Mouse (Mus musculus) heart, adult 2 months (tissue): ENCODE data around the gene Fgd2. TPM values are rescaled to one million over a fixed set of nuclear protein-coding genes. Genes with fewer than 3 reads are reported as not detected.

Experiments
- DNase-seq, 2 experiments: peaks; one replicate each; pipeline ENCODE4 v3.0.0; 2021
- H3K27ac ChIP-seq: fragments of 200-600 bp; 2 replicates; pipeline ENCODE4 v1.8.1; 2022
- H3K27me3 ChIP-seq: fragments of 200-500 bp; 2 replicates; pipeline ENCODE4 v1.6.1; 2012; ENCODE audit warnings: mild to moderate bottlenecking, low read length, inconsistent platforms, mixed read lengths; ENCODE audit not compliant: control insufficient read depth, insufficient read depth
- H3K36me3 ChIP-seq: fragments of 200-500 bp; 2 replicates; pipeline ENCODE4 v1.6.1; 2012; ENCODE audit warnings: low read length, inconsistent platforms; ENCODE audit not compliant: control insufficient read depth, insufficient read depth
- H3K4me1 ChIP-seq: fragments of 200-500 bp; 2 replicates; pipeline ENCODE4 v1.6.1; 2011; ENCODE audit warnings: low read length; ENCODE audit not compliant: control insufficient read depth, insufficient read depth
- H3K4me3 ChIP-seq: fragments of 200-600 bp; 2 replicates; pipeline ENCODE4 v1.8.1; 2022
- H3K79me2 ChIP-seq: fragments of 200-500 bp; replicated peaks from 2 replicates; pipeline ENCODE4 v1.6.1; 2012; ENCODE audit warnings: mild to moderate bottlenecking, inconsistent platforms, low read length, moderate library complexity, mixed read lengths; ENCODE audit not compliant: control insufficient read depth, insufficient read depth
- H3K9ac ChIP-seq: fragments of 200-500 bp; 2 replicates; pipeline ENCODE4 v1.6.1; 2012; ENCODE audit warnings: low read depth, mild to moderate bottlenecking, control low read depth, inconsistent platforms, low read length, mixed read lengths
- CTCF ChIP-seq: fragments of 200-600 bp; IDR thresholded peaks from 2 replicates; pipeline ENCODE4 v1.8.1; 2022; ENCODE audit warnings: antibody characterized with exemption, mild to moderate bottlenecking, moderate library complexity
- EP300 ChIP-seq: fragments of 200-500 bp; IDR thresholded peaks from 2 replicates; pipeline ENCODE4 v1.6.1; 2011; ENCODE audit warnings: low read depth, low read length, control low read depth; ENCODE audit not compliant: insufficient read depth
- POLR2A ChIP-seq: fragments of 200-500 bp; IDR thresholded peaks from 2 replicates; pipeline ENCODE4 v1.6.1; 2011; ENCODE audit warnings: mild to moderate bottlenecking, low read depth, low read length, control low read depth; ENCODE audit not compliant: insufficient read depth
- WGBS: fragments of 180-500 bp; shearing (Covaris S2); methylation state at CpG from one replicate; pipeline ENCODE4 v1.1.7; 2018; 5-methylcytosine and 5-hydroxymethylcytosine counted together
- intact Hi-C: fragments of 180-260 bp; cut with DNase I; formaldehyde crosslinking; loops from one replicate; pipeline ENCODE4 v1.15.1; 2025
- polyA plus RNA-seq: library from polyadenylated mRNA; depleted of rRNA; stranded (reverse); fragments of >200 nt; gene quantifications from 2 replicates; pipeline ENCODE4 v1.2.3, GENCODE M21; 2012
- total RNA-seq, 2 experiments: library from RNA; stranded (reverse); gene quantifications; 2 replicates each; pipeline ENCODE4 v1.2.3; 2021

Gene Fgd2
- total and polyA plus RNA-seq, 3 experiments, result 1.9 to 9.2 (median 2.4) TPM

GRCm38 (mm10) chr17:29330671-29331410, 29.9 kb upstream of the Fgd2 start:
- Histone ChIP-seq H3K36me3 (no peaks in the 10 kb centered on the region), H3K4me3 (no peak overlapping the region), H3K9ac (no peak overlapping the region), H3K79me2 (no peaks in the 10 kb centered on the region), H3K27ac (peak overlapping the region; percentile 67), H3K27me3 (no peaks in the 10 kb centered on the region), H3K4me1 (peaks cover 5% of the 10 kb centered on the region)
- WGBS, result 14% methylated on average over 5 of the region's 5 CpGs
- intact Hi-C loops, result loop anchor here (2.0 kb wide), 1 partner anchor 14 kb away; the partner anchor contains the start of gene Pi16
- TF ChIP-seq EP300 (0 out of 2 replicates have a peak, but pooled peaks have one; percentile 5), POLR2A (no peak), CTCF (0 out of 2 replicates have a peak, but pooled peaks have one; percentile 3)
- peak; percentile 54 to 69 for DNase-seq

GRCm38 (mm10) chr17:29332186-29332685, 28.5 kb upstream of the Fgd2 start:
- TF ChIP-seq EP300, result no peak
- intact Hi-C loops, result no loop called here
- WGBS, result 64% methylated on average over 4 of the region's 4 CpGs
- no peaks in the 10 kb centered on the region for H3K79me2 ChIP-seq
- H3K36me3 ChIP-seq, result no peaks in the 10 kb centered on the region
- H3K4me1 ChIP-seq, result peaks cover 5% of the 10 kb centered on the region
- H3K9ac ChIP-seq, result no peak overlapping the region
- H3K27ac ChIP-seq, result no peak overlapping the region; the same call in 1 of the 2 replicates
- no peaks in the 10 kb centered on the region for H3K27me3 ChIP-seq
- no peak for DNase-seq
- H3K4me3 ChIP-seq, result no peak overlapping the region

DNA sequence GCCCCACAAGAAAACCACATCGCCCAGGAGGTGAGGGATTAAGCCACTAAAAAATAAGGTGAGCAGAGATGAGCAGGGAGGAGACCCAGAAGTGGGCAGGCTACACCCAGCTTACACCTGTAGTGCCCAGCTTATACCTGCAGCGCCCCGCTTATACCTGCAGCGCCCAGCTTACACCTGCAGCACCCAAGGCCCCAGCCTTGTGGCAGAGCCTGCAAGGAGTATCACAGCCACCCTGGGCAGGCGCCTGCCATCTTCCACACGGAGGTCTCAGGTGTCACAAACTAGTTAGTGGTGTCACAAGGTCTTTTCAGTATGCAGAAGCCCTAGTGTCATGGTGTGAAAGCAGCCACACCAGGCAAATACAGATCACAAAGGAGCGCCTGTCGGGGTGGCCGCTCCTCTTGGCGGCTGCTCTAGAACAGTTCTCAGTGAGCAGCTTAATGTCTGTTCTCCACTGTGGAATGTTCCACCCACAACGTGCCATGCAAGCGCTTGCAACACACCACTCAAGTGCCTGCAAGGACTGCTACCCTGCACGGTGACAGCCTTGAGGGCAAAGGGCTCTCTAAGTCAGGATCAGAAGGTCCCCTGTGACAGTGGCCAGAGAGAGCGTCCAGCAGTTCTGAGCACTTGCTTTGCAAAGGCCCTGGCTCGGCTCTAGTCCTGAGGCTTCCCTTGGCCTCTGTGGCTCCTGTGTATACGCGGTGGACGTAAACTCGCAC, 24.3 kb upstream of the Fgd2 start:
- TF ChIP-seq POLR2A (no peak), CTCF (no peak), EP300 (no peak)
- H3K4me1 ChIP-seq, result peaks cover 22% of the 10 kb centered on the region
- intact Hi-C loops, result no loop called here
- H3K27me3 ChIP-seq, result no peaks in the 10 kb centered on the region
- H3K79me2 ChIP-seq, result no peaks in the 10 kb centered on the region
- no peaks in the 10 kb centered on the region; the same call in 1 of the 2 replicates for H3K36me3 ChIP-seq
- peak in 1 of 2 experiments; percentile 14 for DNase-seq
- H3K9ac ChIP-seq, result no peak overlapping the region
- 92% methylated on average over 19 of the region's 19 CpGs for WGBS
- no peak overlapping the region for H3K27ac ChIP-seq
- no peak overlapping the region for H3K4me3 ChIP-seq

GRCm38 (mm10) chr17:29337979-29338823, 22.5 kb upstream of the Fgd2 start:
- no peak overlapping the region for H3K4me3 ChIP-seq
- peak overlapping the region; percentile 76 for H3K27ac ChIP-seq
- no peaks in the 10 kb centered on the region for H3K79me2 ChIP-seq
- H3K9ac ChIP-seq, result no peak overlapping the region
- no peaks in the 10 kb centered on the region; the same call in 1 of the 2 replicates for H3K36me3 ChIP-seq
- DNase-seq, result peak in 1 of 2 experiments; percentile 33
- intact Hi-C loops, result no loop called here
- no peak for TF ChIP-seq EP300
- TF ChIP-seq CTCF, result no peak
- no peak for TF ChIP-seq POLR2A
- H3K4me1 ChIP-seq, result peaks cover 33% of the 10 kb centered on the region
- H3K27me3 ChIP-seq, result no peaks in the 10 kb centered on the region
- 62% methylated on average over 9 of the region's 9 CpGs for whole genome bisulfite sequencing

DNA sequence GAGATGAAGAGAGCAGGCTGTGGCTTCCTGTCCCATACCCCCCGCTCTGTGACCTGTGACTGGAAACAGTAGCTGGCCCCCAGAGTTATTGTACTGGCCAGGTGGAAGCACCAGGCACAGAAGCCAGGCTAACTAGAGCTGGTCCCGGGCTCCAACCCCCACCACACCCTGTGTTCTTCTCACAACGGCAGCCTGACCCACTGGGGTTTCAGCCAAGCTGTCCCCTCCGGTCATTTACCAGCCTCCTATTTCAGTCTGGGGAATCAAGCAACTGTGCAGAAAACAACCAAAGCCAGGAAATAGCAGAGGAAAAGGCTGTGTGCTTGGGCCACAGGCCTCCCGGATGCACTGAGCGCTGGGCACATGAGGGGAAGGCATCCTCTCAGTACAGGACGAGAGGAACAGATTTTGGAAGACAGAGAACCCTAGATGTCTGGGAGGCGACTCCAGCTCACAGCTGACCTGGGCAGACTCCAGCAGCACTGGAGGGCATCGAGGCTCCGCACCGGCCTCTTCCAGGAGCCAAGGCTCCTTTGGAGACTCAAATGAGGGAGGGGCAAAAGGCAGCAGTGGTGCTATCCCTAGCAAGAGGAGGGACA, 21.4 kb upstream of the Fgd2 start:
- intact Hi-C loops, result no loop called here
- 32% methylated on average over 11 of the region's 11 CpGs for WGBS
- Histone ChIP-seq H3K4me3 (no peak overlapping the region), H3K36me3 (no peaks in the 10 kb centered on the region; the same call in 1 of the 2 replicates), H3K27me3 (no peaks in the 10 kb centered on the region), H3K4me1 (peaks cover 33% of the 10 kb centered on the region), H3K79me2 (no peaks in the 10 kb centered on the region), H3K27ac (peak overlapping the region; percentile 76), H3K9ac (no peak overlapping the region)
- peak; percentile 59 to 62 for DNase-seq
- TF ChIP-seq EP300 (no peak), POLR2A (no peak), CTCF (no peak)
